Mouse (Mus musculus): ENCODE results near the gene Sh2d2a.

- no peak for TF ChIP-seq CTCF (IDR thresholded peaks at IDR 0.05; ENCODE audit: low read depth, low read length)
- no peak for TF ChIP-seq POLR2A (IDR thresholded peaks at IDR 0.05; ENCODE audit: borderline replicate concordance, low read depth, low read length)
These were observed 44.9 kb upstream of the Sh2d2a start for GRCm38 (mm10) chr3:87801681-87802080.

Data from bone marrow macrophage, adult 2 months (primary cell).